Mouse (Mus musculus) midbrain, postnatal 0 days (tissue): ENCODE data around the gene Tmem255a. TPM values are rescaled to one million over a fixed set of nuclear protein-coding genes. Genes with fewer than 3 reads are reported as not detected.
"Not testable (repeated sequence)": the region's sequence is repeated elsewhere in the genome, so short reads cannot be mapped to it uniquely, and the experiment has no call there.

ENCODE experiments used
- ATAC-seq: fragments of 200-750 bp; cut with Nextera tagmentation; 2 replicates; pipeline ENCODE4 v1.8.0; 2017; ENCODE audit warnings: moderate number of reproducible peaks, mild to moderate bottlenecking, moderate TSS enrichment, moderate library complexity; ENCODE audit not compliant: low FRiP score
- DNase-seq: peaks from one replicate; pipeline ENCODE4 v3.0.0-alpha.2; 2015; ENCODE audit warnings: low spot score
- H3K27ac ChIP-seq: fragments of 300-500 bp; sonication (generic); 2 replicates; pipeline ENCODE4 v1.5.1; 2014; ENCODE audit warnings: low read depth, mild to moderate bottlenecking, low read length, mixed read lengths
- H3K27me3 ChIP-seq: fragments of 300-500 bp; sonication (generic); 2 replicates; pipeline ENCODE4 v1.6.1; 2014; ENCODE audit warnings: low read length, control low read depth, mixed read lengths; ENCODE audit not compliant: insufficient read depth
- H3K36me3 ChIP-seq: fragments of 300-500 bp; sonication (generic); 2 replicates; pipeline ENCODE4 v1.6.1; 2014; ENCODE audit warnings: low read length, control low read depth, mixed read lengths; ENCODE audit not compliant: insufficient read depth
- H3K4me1 ChIP-seq: fragments of 300-500 bp; sonication (generic); 2 replicates; pipeline ENCODE4 v1.6.1; 2014; ENCODE audit warnings: mild to moderate bottlenecking, control low read depth, antibody characterized with exemption, low read length, mixed read lengths; ENCODE audit not compliant: insufficient read depth
- H3K4me2 ChIP-seq: fragments of 300-500 bp; sonication (generic); 2 replicates; pipeline ENCODE4 v1.6.1; 2014; ENCODE audit warnings: low read depth, mild to moderate bottlenecking, low read length, mixed read lengths; ENCODE audit not compliant: poor library complexity, severe bottlenecking
- H3K4me3 ChIP-seq: fragments of 300-500 bp; sonication (generic); 2 replicates; pipeline ENCODE4 v1.5.1; 2014; ENCODE audit warnings: low read depth, mild to moderate bottlenecking, low read length, moderate library complexity
- H3K9ac ChIP-seq: fragments of 300-500 bp; sonication (generic); replicated peaks from 2 replicates; pipeline ENCODE4 v1.6.1; 2014; ENCODE audit warnings: mild to moderate bottlenecking, low read length, moderate library complexity, mixed read lengths; ENCODE audit not compliant: poor library complexity, severe bottlenecking
- H3K9me3 ChIP-seq: fragments of 300-500 bp; sonication (generic); 2 replicates; pipeline ENCODE4 v1.6.1; 2016; ENCODE audit warnings: low read length, control low read depth
- CTCF ChIP-seq: IDR thresholded peaks from 2 replicates; pipeline ENCODE4 v1.5.1; 2016; ENCODE audit warnings: antibody characterized with exemption, mild to moderate bottlenecking
- WGBS: fragments of 180-500 bp; shearing (Covaris S2); extraction: QIAGEN DNeasy Blood & Tissue Kit; methylation state at CpG from one replicate; pipeline ENCODE4 v1.1.7; 2014; 5-methylcytosine and 5-hydroxymethylcytosine counted together
- microRNA-seq: library from miRNA; unstranded; fragments of <30 nt; microRNA quantifications from one replicate; pipeline ENCODE4, GENCODE M21; 2016; ENCODE audit warnings: borderline number of aligned reads
- polyA plus RNA-seq: library from polyadenylated mRNA; unstranded; fragments of >200 nt; fragmentation: Nextera tagmentation; extraction: Ambion mirVana; gene quantifications from 2 replicates; pipeline ENCODE4 v1.2.1, GENCODE M21; 2015
- total RNA-seq: library from RNA; depleted of rRNA; stranded (reverse); fragments of >200 nt; gene quantifications from 2 replicates; pipeline ENCODE4 v1.2.3, GENCODE M21; 2014; rRNA removed

Tmem255a gene
- total and polyA plus RNA-seq, 2 experiments from 2014 or later, result 26.5 to 27.8 TPM

GRCm38 (mm10) chrX:38180656-38181607 is 71.3 kb downstream of the Tmem255a start:
- 26% methylated on average over 36 of the region's 38 CpGs for WGBS
- peak; percentile 70 for ATAC-seq

GRCm38 (mm10) chrX:38179891-38180310 is 72.3 kb downstream of the Tmem255a start:
- not testable (repeated sequence) for H3K4me1 ChIP-seq, H3K9ac ChIP-seq, H3K36me3 ChIP-seq, H3K9me3 ChIP-seq, ATAC-seq, H3K27ac ChIP-seq, H3K27me3 ChIP-seq
- Histone ChIP-seq H3K4me2 (peak overlapping the region; percentile 23), H3K4me3 (peak overlapping the region; percentile 21; the same call in 1 of the 2 replicates)
- TF ChIP-seq CTCF, result peak; percentile 71
- peak; percentile 54 for DNase-seq
- 30% methylated on average over 19 of the region's 19 CpGs for WGBS

More at GRCm38 (mm10) chrX:38180656-38181607, 71.3 kb downstream of the Tmem255a start:
- Histone ChIP-seq H3K27ac (no peak overlapping the region), H3K9ac (no peak overlapping the region), H3K9me3 (peaks cover 4% of the 10 kb centered on the region; the same call in 1 of the 2 replicates), H3K4me2 (peak overlapping the region; percentile 56), H3K4me3 (peak overlapping the region; percentile 38), H3K36me3 (no peaks in the 10 kb centered on the region), H3K4me1 (no peaks in the 10 kb centered on the region), H3K27me3 (no peaks in the 10 kb centered on the region)
- no peak for TF ChIP-seq CTCF
- no peak for DNase-seq

DNA sequence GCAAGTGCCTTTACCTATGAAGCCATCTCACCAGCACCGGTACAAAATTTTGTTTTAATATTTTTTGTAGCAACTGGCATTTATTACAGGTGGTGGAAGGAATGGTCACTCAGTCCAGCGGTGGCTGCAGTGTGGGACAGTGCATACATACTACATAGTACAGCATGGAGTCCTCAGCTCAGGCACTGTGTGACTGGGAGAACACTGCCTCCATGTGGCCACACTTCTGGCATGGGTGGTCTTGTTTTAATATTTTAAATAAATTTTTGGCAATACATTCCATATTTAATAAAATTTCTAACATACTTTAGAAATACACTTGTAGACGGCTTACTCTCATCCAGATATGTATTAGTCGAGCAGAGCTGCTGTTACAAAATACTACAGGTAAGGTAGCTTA is 85.6 kb downstream of the Tmem255a start:
- 86% methylated on average over 4 of the region's 4 CpGs for WGBS
- Histone ChIP-seq H3K9me3 (no peaks in the 10 kb centered on the region), H3K27me3 (no peaks in the 10 kb centered on the region), H3K9ac (no peak overlapping the region), H3K36me3 (no peaks in the 10 kb centered on the region), H3K4me3 (no peak overlapping the region), H3K27ac (no peak overlapping the region), H3K4me2 (no peak overlapping the region), H3K4me1 (no peaks in the 10 kb centered on the region)
- no peak for TF ChIP-seq CTCF
- ATAC-seq (no peak), DNase-seq (no peak)

DNA sequence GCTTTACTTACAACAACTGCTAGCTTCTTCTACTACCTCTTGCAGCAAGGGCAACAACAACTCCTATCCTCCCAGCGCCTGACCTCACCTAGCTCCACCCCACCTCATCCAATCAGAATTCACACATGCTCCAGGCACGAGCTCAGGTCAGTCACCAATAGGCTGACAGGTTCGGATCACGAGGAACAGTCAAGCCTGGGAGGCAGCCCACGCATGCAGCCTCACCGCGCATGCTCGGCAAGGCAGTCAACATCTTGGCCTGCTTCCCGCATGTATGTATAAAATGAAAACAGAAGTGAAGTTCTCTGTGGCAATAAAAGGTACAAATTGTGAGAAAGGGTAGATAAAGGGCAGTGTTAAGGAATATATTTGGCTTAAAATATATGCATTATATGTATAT is 86.2 kb downstream of the Tmem255a start:
- no peak for ATAC-seq
- H3K4me3 ChIP-seq, result no peak overlapping the region
- H3K27me3 ChIP-seq, result no peaks in the 10 kb centered on the region
- no peak for DNase-seq
- H3K4me1 ChIP-seq, result no peaks in the 10 kb centered on the region
- no peak for TF ChIP-seq CTCF
- no peak overlapping the region for H3K4me2 ChIP-seq
- H3K27ac ChIP-seq, result no peak overlapping the region
- H3K36me3 ChIP-seq, result no peaks in the 10 kb centered on the region
- 75% methylated on average over 9 of the region's 9 CpGs for WGBS
- no peaks in the 10 kb centered on the region for H3K9me3 ChIP-seq
- H3K9ac ChIP-seq, result no peak overlapping the region

GRCm38 (mm10) chrX:38165315-38165714 is 86.9 kb downstream of the Tmem255a start:
- WGBS, result 83% methylated on average over 3 of the region's 3 CpGs

DNA sequence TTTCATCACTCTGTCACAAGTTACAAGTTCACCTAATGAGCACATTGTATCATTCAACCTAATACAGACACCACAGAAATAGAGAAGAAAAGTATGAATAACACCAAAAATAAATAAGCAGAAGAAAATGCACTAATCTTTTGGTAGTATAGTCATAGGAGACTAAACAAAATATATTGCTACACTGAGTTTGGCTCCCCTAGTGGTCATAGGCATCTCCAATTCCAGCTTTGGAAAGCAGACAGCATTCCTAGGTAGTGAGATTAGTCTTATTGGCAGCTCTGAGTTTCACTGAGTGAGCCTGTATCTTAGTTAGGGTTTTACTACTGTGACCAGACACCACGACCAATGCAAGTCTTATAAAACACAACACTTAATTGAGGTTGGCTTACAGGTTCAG is 93.1 kb downstream of the Tmem255a start:
- Histone ChIP-seq H3K36me3 (no peaks in the 10 kb centered on the region), H3K4me1 (no peaks in the 10 kb centered on the region), H3K9me3 (no peaks in the 10 kb centered on the region), H3K27ac (no peak overlapping the region), H3K27me3 (no peaks in the 10 kb centered on the region), H3K9ac (no peak overlapping the region), H3K4me2 (no peak overlapping the region), H3K4me3 (no peak overlapping the region)
- DNase-seq (no peak), ATAC-seq (no peak)
- 70% methylated on average over 1 of the region's 1 CpGs for WGBS
- TF ChIP-seq CTCF, result peak; percentile 45

More at GRCm38 (mm10) chrX:38165315-38165714, 86.9 kb downstream of the Tmem255a start:
- Histone ChIP-seq H3K9ac (no peak overlapping the region), H3K36me3 (no peaks in the 10 kb centered on the region), H3K27me3 (no peaks in the 10 kb centered on the region), H3K27ac (no peak overlapping the region), H3K4me3 (no peak overlapping the region), H3K4me2 (no peak overlapping the region), H3K4me1 (no peaks in the 10 kb centered on the region), H3K9me3 (no peaks in the 10 kb centered on the region)
- no peak for ATAC-seq
- DNase-seq, result no peak
- TF ChIP-seq CTCF, result no peak

Small RNAs within 50 kb of the gene (microRNA-seq; reads per million reads assigned to microRNA genes)
- 1.3 reads per million for gene Mir3110

Other genes with a start within 250 kb of the Tmem255a start
- not detected in 2 replicates for gene Btg1-ps1, start 233.6 kb downstream of the Tmem255a start, total RNA-seq
- gene Btg1-ps1, start 233.6 kb downstream of the Tmem255a start, polyA plus RNA-seq, result not detected in 2 replicates
- not detected in 2 replicates for gene Btg1-ps2, start 209.3 kb downstream of the Tmem255a start, total RNA-seq
- not detected in 2 replicates for gene Btg1-ps2, start 209.3 kb downstream of the Tmem255a start, polyA plus RNA-seq
- not detected in 2 replicates for gene Rhox10, start 186.0 kb downstream of the Tmem255a start, total RNA-seq
- gene Rhox10, start 186.0 kb downstream of the Tmem255a start, polyA plus RNA-seq, result not detected in 2 replicates
- gene Rhox11, start 167.3 kb downstream of the Tmem255a start, total RNA-seq, result not detected in 2 replicates
- not detected in 2 replicates for gene Rhox11, start 167.3 kb downstream of the Tmem255a start, polyA plus RNA-seq
- not detected in 2 replicates for gene Rhox12, start 141.5 kb downstream of the Tmem255a start, total RNA-seq
- not detected in 2 replicates for gene Rhox12, start 141.5 kb downstream of the Tmem255a start, polyA plus RNA-seq
- gene Rhox13, start 131.2 kb downstream of the Tmem255a start, total RNA-seq, result not detected in 2 replicates
- not detected in 2 replicates for gene Rhox13, start 131.2 kb downstream of the Tmem255a start, polyA plus RNA-seq
- 27.3 and 33.0 TPM in 2 replicates for gene Zbtb33, start 62.6 kb downstream of the Tmem255a start, total RNA-seq
- 3.3 and 3.7 TPM in 2 replicates for gene Zbtb33, start 62.6 kb downstream of the Tmem255a start, polyA plus RNA-seq
- gene Atp1b4, start 63.7 kb upstream of the Tmem255a start, total RNA-seq, result not detected in 2 replicates
- gene Atp1b4, start 63.7 kb upstream of the Tmem255a start, polyA plus RNA-seq, result not detected in 2 replicates
- 55.5 and 66.9 TPM in 2 replicates for gene Lamp2, start 204.0 kb upstream of the Tmem255a start, total RNA-seq
- gene Lamp2, start 204.0 kb upstream of the Tmem255a start, polyA plus RNA-seq, result 59.9 and 61.5 TPM in 2 replicates